Mouse (Mus musculus) liver, embryonic 16.5 days (tissue): ENCODE results near the gene Car7. TPM values are rescaled to one million over a fixed set of nuclear protein-coding genes. Genes with fewer than 3 reads are reported as not detected.

Source experiments
- ATAC-seq: fragments of 200-750 bp; cut with Nextera tagmentation; 2 replicates; pipeline ENCODE4 v1.8.0; 2017; ENCODE audit warnings: low read depth, mild to moderate bottlenecking, moderate number of reproducible peaks, moderate library complexity
- H3K27ac ChIP-seq: fragments of 300-500 bp; sonication (generic); 2 replicates; pipeline ENCODE4 v1.5.1; 2014; ENCODE audit warnings: mild to moderate bottlenecking, low read length
- H3K27me3 ChIP-seq: fragments of 300-500 bp; sonication (generic); 2 replicates; pipeline ENCODE4 v1.6.1; 2014; ENCODE audit warnings: low read depth, low read length, mixed read lengths; ENCODE audit not compliant: control insufficient read depth, insufficient read depth
- H3K36me3 ChIP-seq: fragments of 300-500 bp; sonication (generic); 2 replicates; pipeline ENCODE4 v1.6.1; 2014; ENCODE audit warnings: mild to moderate bottlenecking; ENCODE audit not compliant: control insufficient read depth, insufficient read depth
- H3K4me1 ChIP-seq: fragments of 300-500 bp; sonication (generic); 2 replicates; pipeline ENCODE4 v1.6.1; 2014; ENCODE audit warnings: low read depth, low read length, mixed read lengths; ENCODE audit not compliant: control insufficient read depth
- H3K4me2 ChIP-seq: fragments of 300-500 bp; sonication (generic); 2 replicates; pipeline ENCODE4 v1.6.1; 2014; ENCODE audit warnings: low read depth, low read length, mixed read lengths
- H3K4me3 ChIP-seq: fragments of 300-500 bp; sonication (generic); 2 replicates; pipeline ENCODE4 v1.5.1; 2014; ENCODE audit warnings: low read depth, mild to moderate bottlenecking, low read length
- H3K9ac ChIP-seq: fragments of 300-500 bp; sonication (generic); 2 replicates; pipeline ENCODE4 v1.6.1; 2014; ENCODE audit warnings: low read depth, low read length
- H3K9me3 ChIP-seq: fragments of 300-500 bp; sonication (generic); replicated peaks from 2 replicates; pipeline ENCODE4 v1.6.1; 2016; ENCODE audit warnings: low read length; ENCODE audit not compliant: control insufficient read depth
- WGBS: fragments of 180-500 bp; shearing (Covaris S2); extraction: QIAGEN DNeasy Blood & Tissue Kit; methylation state at CpG from one replicate; pipeline ENCODE4 v1.1.7; 2014; ENCODE audit not compliant: insufficient replicate concordance; 5-methylcytosine and 5-hydroxymethylcytosine counted together
- polyA plus RNA-seq: library from polyadenylated mRNA; unstranded; fragments of >200 nt; fragmentation: Nextera tagmentation; extraction: Ambion mirVana; gene quantifications from 2 replicates; pipeline ENCODE4 v1.2.1, GENCODE M21; 2015

Car7 gene
- polyA plus RNA-seq, 1 experiment from 2014 or later: 2.0 TPM

DNA sequence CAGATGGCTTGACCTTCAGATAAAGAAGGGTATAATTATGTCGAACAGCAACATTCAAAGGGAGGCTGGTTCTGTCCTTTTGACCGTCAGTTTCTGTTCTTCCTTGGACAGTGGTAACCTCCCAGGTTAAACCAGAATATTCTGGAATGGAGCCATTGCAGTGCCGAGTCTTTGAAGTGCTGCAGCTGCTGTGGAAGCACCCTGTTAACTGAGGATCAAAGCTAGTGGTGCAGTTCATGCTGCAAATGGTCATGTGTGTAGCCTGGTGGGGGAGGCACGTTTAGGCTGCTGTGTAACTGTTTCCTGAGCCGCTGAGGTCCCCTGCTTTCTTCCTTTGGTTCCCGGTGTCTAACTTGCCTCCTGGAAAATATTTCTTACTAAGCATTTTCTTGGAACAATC lies 64.0 kb downstream of the Car7 start:
- no peak for ATAC-seq
- Histone ChIP-seq H3K4me1 (peaks cover 12% of the 10 kb centered on the region), H3K27me3 (peaks cover 4% of the 10 kb centered on the region; the same call in 1 of the 2 replicates), H3K9ac (no peak overlapping the region), H3K36me3 (peaks cover 14% of the 10 kb centered on the region), H3K9me3 (no peaks in the 10 kb centered on the region), H3K27ac (no peak overlapping the region), H3K4me3 (no peak overlapping the region), H3K4me2 (no peak overlapping the region)
- WGBS: 48% methylated on average over 6 of the region's 6 CpGs

Other genes starting within 250 kb of the Car7 start
- gene Cmtm2a, start 241.5 kb upstream of the Car7 start, polyA plus RNA-seq: not detected in 2 replicates
- gene Gm45711, start 224.6 kb upstream of the Car7 start, polyA plus RNA-seq: not detected in 2 replicates
- not detected in 2 replicates for gene Cmtm1, start 224.5 kb upstream of the Car7 start, polyA plus RNA-seq
- not detected in 2 replicates for gene Gm11020, start 213.1 kb upstream of the Car7 start, polyA plus RNA-seq
- not detected in 2 replicates for gene Cmtm2b, start 212.5 kb upstream of the Car7 start, polyA plus RNA-seq
- gene Cmtm3, start 195.3 kb upstream of the Car7 start, polyA plus RNA-seq: 17.6 and 18.9 TPM in 2 replicates
- gene Cmtm4, start 138.9 kb upstream of the Car7 start, polyA plus RNA-seq: 0.41 and 0.45 TPM in 2 replicates
- gene Dync1li2, start 91.6 kb upstream of the Car7 start, polyA plus RNA-seq: 11.3 and 11.8 TPM in 2 replicates
- 0.02 and 0.08 TPM in 2 replicates for gene Terb1, start 24.8 kb upstream of the Car7 start, polyA plus RNA-seq
- gene Nae1, start 52 bp upstream of the Car7 start, polyA plus RNA-seq: 23.0 and 28.5 TPM in 2 replicates
- 3.4 and 3.9 TPM in 2 replicates for gene Pdp2, start 56.8 kb downstream of the Car7 start, polyA plus RNA-seq
- gene Cdh16, start 89.7 kb downstream of the Car7 start, polyA plus RNA-seq: 0.24 and 0.32 TPM in 2 replicates
- 0.78 and 1.3 TPM in 2 replicates for gene Rrad, start 96.6 kb downstream of the Car7 start, polyA plus RNA-seq
- gene Ciao2b, start 107.3 kb downstream of the Car7 start, polyA plus RNA-seq: 38.0 and 42.8 TPM in 2 replicates
- gene Ces2a, start 199.3 kb downstream of the Car7 start, polyA plus RNA-seq: 28.6 and 34.4 TPM in 2 replicates